Mouse (Mus musculus) T-cell, adult 2 months (primary cell): ENCODE data around the gene Zfp423.

Source experiments
- DNase-seq: peaks from one replicate; pipeline ENCODE4 v3.0.0; 2022; ENCODE audit warnings: low spot score

Gene Zfp423

DNA sequence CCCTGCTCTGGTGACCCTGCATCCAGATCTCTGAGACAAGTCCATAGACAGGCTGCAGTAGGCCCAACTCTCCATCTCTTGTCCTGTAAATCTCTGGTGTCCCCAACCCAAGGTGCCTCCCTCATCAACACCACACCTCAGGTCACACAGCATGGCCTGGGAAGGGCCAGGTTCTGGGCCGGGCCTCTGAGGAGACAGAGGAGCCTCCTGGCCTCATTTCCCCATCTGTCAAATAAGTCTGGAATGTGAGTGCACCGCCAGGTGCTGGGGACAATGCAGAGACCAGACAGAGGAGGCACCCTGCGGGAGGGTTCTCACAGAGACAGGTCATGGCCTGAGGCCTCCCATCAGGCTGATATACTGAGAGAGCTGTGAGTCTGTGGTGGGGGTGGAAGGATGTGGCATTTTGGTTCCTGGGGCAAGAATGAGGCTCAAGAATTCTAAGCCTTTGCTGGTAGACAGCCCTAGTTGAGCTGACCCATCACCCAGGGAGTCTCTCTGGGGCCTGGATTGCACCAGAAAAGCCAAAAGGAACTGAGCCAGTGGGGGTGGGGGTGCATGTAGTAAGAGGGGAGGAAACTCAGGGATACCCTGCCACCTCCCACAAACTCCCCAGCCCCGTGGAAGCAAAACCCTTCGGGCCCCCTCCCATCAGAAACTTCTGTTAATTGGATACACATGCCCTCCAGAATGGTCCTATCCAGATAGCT is 15.0 kb downstream of the Zfp423 start:
- no peak for DNase-seq

DNA sequence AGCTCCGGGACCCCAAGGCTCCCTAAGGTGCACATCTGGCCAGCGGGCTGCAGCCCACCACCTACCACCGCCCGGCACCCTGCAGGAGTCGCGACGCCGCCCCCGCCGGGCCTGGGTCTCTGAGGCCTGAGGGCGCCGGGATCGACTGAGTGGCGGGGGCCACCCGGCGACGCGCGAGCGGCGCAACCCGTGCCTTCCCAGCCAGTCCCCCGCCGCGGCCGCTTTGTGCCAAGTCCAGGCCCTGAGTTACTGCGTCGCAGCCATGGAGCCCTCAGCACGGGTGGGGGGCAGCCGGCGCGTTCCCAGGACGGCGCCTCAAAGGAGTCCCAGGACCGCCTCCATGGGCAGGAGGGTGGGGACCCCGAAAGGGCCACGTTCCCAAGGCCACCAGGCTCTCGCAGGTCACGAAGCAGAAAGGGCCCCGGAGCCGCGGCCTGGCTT is 15.7 kb downstream of the Zfp423 start:
- DNase-seq, result no peak

DNA sequence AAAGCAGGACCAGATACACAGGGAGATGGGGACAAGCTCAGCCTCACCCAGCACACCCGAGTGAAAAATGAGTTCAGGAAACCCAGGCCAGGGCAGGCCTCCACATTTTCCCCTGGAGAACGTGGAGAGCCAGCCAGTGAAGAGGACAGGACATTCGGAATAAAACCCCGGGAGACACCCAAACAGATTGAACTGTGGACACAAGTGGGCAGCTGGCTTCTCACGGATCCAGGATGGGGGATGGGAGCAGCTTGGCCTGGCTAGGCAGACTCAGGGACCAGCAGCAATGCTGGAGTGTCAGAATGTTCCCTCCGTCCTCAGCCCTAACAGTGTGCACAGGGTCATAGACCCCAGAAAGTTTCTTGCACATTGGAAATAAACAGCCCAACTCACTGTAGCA is 18.7 kb downstream of the Zfp423 start:
- no peak for DNase-seq

- no peak for DNase-seq
These were observed 20.0 kb downstream of the Zfp423 start for GRCm38 (mm10) chr8:87939308-87939936.

GRCm38 (mm10) chr8:87938351-87939232 is 20.8 kb downstream of the Zfp423 start:
- DNase-seq, result no peak

DNA sequence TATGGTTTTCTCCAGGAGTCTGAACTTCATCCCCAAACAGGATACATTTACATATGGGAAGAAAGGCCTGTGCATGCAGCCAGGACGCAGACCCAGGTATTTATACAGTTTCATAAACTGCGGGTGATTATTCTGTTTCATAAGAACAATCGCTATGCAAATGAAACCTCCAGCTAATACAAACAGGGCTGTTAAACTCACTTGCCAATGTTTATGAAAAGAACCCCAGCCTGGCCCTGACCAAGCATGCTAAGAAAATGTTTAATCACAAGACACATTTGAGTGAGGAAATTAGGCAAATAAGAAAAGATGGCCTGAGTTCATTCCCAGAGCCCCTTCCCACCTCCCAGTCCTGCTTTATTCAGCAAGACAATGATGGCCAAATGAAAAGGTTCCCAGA is 22.2 kb downstream of the Zfp423 start:
- DNase-seq, result no peak

DNA sequence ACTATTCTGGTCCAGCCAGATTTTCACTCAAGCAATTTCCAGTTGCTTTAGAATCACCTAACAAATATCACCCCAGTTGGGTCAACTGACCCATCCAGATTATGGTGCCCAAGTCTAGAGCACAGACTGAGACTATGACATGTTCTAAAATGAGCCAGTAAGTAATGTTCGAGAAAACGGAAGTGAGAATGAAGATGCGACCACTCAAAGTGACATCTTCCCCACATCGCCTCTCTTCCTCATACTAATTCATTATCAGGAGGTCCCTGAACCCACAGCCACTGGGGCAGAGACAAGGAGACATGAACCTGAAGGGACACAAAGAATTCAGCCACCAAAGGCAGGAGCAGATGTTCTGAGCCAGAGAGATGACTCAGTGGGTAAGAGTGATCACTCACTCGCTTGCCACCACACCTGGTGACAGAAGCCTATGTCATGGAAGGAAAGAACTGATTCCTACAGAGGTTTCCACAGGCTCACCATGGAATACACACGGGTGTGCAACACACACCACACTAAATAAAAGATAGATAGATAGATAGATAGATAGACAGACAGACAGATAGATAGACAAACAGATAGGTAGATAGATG is 24.2 kb downstream of the Zfp423 start:
- DNase-seq, result no peak

- no peak for DNase-seq
These were observed 25.2 kb downstream of the Zfp423 start for GRCm38 (mm10) chr8:87934175-87934574.

DNA sequence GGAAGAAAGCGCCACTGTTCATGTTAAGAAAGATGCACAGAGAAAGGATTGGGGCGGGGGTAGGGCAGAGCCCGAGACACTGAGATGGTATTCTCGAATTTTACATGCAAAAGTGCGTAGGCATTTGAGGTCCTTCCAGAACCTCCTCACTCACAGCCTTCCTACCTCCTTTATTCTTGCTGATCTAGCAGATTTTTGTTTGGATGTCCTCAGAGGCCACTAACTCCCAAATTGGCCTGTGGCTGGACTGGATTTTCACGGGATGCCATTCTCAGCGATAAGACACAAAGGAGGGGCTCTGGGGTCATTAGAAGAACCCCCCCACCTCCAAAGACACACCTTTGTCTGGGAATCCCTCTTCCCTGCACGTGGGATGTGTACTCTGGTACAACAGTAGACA is 25.6 kb downstream of the Zfp423 start:
- DNase-seq, result no peak

DNA sequence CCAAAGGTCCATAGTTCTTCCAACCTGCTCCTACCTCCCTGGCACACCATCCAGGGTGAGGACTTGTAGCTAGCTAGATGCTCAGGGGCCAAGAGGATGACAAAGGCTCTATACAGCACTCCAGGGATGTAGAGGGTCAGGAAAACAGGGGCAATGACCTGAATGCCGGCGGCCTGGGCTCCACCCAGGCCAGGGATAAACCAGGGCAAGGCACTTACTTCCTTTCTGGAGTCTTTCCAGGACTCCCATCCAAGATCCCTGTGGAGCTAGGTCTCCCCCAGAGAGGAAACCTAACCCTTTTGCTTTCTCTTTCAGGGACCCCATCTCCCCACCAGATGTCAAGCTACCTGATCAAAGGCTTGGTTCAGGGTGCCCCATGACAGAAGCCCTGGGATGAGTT is 30.5 kb downstream of the Zfp423 start:
- DNase-seq, result no peak

DNA sequence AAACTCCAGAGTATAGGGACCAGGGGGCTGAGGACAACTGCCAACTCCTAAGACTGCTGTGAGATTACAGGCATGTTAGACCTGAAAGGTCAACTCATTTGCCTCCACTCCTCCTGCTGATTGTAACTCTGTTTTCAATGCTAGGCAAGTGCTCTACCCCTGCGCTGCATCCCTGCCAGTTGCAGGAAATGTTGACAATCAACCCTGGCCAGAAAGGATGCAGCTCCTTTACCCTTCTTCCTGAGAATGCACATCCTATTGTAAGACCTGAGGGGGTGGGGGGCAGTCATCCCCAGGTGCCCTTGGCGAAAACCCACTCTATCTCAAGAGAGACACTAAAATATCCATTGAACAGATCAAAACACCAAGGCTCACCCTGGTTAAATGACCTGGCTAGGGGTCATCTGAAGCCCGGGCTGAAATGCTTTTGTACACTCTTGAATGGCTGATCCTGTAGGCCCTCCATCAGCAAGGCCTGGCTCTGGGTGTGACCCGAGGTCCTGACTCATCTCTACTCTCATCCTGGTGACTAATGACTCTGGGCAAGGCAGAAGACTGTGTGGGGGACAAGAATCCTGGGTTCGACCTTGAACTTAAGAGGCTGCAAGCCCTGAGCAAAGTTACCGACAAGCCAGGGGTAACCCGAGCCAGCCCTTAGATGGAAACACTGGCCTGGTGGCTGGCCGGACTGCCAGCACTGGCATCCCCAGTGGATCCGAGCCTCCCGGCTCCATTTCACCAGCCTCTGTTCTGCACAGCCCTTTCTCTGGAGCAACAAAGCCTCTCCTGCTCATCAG is 32.2 kb downstream of the Zfp423 start:
- DNase-seq, result no peak

- DNase-seq, result no peak
These were observed 33.1 kb downstream of the Zfp423 start for GRCm38 (mm10) chr8:87926098-87926890.

DNA sequence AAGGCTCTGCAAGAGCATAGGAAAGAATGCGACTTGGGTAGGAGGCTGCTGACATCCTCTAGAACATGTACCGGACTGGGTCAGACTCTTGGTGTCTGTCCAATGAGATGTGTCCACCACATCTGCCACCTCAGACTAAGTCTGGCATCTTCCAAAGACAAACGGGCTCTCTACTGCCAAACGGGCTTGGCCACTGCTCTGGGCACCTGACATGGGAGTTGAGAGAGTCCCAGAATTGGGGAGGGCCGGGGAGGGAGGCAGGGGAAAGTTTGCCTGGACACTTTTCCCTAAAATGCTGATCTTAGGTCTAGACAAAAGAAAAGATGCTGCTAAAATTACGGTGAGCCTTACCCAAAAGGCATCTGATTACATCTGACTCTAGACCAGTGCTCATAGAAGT is 36.5 kb downstream of the Zfp423 start:
- DNase-seq, result no peak

DNA sequence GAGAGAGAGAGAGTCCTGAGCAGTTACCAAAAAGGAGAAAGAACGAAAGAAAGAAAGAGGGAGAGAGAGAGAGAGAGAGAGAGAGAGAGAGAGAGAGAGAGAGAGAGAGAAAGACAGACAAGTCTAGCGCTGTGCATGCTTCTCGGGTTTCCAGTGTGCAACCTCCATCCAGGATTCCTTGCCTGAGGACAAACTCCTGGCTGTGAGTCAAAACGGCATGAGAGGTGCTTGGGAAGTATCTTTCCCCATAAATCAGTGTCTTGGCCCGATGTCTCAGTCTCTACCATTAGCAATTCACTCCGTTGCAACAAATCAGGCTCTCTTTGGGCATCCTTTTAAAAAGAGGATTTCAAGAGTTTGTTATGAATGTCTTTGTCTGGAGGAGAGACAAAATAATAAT is 36.9 kb downstream of the Zfp423 start:
- no peak for DNase-seq

DNA sequence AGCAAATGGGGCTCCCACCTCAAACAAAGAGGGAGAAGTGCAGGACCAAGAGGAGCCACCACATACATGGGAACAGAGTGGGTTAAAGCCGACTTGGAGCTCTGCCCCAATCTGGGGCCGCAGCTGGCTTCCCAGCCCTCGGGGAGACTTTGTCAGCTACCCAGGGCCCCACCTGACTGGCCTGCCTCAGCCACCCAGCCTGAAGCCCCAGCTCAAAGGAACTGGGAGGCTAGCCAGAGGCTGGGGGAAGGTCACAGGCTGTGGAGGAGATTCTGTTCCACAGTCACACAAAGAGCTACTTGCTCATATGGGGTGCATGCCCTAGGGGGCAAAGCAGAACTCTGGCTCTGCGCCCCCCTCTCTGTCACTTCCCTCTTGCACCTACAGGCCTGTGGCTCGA is 41.4 kb downstream of the Zfp423 start:
- DNase-seq, result no peak

GRCm38 (mm10) chr8:87915763-87916162 is 43.6 kb downstream of the Zfp423 start:
- DNase-seq, result no peak

GRCm38 (mm10) chr8:87914247-87914967 is 45.0 kb downstream of the Zfp423 start:
- no peak for DNase-seq

DNA sequence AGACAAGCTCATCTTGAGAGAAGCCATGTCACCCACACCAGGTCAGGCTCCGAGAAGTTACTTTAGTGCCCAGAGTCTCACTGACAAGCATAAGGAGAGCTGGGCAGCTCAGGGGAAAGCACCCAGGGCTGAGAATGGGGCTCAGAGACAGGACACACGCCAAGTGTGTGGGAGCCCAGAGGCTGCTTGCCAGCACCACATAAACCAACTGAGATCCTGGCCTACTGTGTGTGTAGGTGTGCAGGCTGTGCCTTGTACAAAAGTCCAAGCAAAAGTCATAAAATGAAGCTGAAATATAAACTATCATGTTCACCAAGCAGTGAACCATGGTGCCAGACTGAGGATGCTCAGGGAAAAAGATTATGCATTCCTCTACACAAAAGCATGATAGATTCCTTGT is 50.5 kb downstream of the Zfp423 start:
- DNase-seq, result no peak

GRCm38 (mm10) chr8:87905404-87905803 is 54.0 kb downstream of the Zfp423 start:
- no peak for DNase-seq

DNA sequence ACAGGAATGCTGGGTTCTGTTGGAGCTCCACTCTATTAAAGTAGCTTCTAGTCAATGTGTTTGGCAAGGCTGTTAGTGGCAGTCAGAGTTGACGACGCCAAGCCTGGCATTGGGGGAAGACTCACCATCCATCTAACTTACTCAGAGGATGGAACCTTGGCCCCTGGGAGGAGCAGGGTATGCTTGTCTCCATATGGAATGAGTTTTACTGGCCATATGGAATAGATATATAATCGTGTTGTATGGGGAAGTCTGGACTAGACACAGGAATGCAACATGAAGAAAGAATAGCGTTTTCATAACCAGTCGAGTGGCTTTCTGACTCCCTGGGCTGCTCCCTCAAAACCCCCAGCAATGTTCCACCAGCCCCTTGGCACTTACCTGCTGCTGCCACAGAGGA is 55.3 kb downstream of the Zfp423 start:
- DNase-seq, result no peak
